Mouse (Mus musculus) 416B (cell line): ENCODE data around the gene Twf1.

Experiments used
- DNase-seq: peaks from one replicate; pipeline ENCODE4 v3.0.0; 2011; ENCODE audit warnings: low read depth

Gene Twf1

GRCm38 (mm10) chr15:94589219-94590075 is at the start of gene Twf1:
Twf1 (minus strand) TSS chr15:94589889.
- DNase-seq = peak; percentile 97

GRCm38 (mm10) chr15:94639126-94639525 is 49.4 kb upstream of the Twf1 start:
- no peak for DNase-seq

- DNase-seq = no peak
Measured at GRCm38 (mm10) chr15:94638207-94638606, 48.5 kb upstream of the Twf1 start.

GRCm38 (mm10) chr15:94634524-94634923 is 44.8 kb upstream of the Twf1 start:
- no peak for DNase-seq

- DNase-seq = no peak
Measured at GRCm38 (mm10) chr15:94630553-94630952, 40.9 kb upstream of the Twf1 start.

- DNase-seq = no peak
Measured at GRCm38 (mm10) chr15:94628830-94629601, 39.3 kb upstream of the Twf1 start, which contains the start of gene Tmem117. Tmem117 (plus strand) TSS chr15:94629232.

- DNase-seq = no peak
Measured at GRCm38 (mm10) chr15:94628463-94628829, 38.8 kb upstream of the Twf1 start.

- DNase-seq = peak; percentile 13
Measured at GRCm38 (mm10) chr15:94620909-94621308, 31.2 kb upstream of the Twf1 start.

- DNase-seq = peak; percentile 11
Measured at GRCm38 (mm10) chr15:94616036-94616435, 26.3 kb upstream of the Twf1 start.

- no peak for DNase-seq
Measured at GRCm38 (mm10) chr15:94607768-94608167, 18.1 kb upstream of the Twf1 start.

GRCm38 (mm10) chr15:94602441-94602840 is 12.8 kb upstream of the Twf1 start:
- no peak for DNase-seq

- DNase-seq = peak; percentile 78
Measured at GRCm38 (mm10) chr15:94601339-94601738, 11.7 kb upstream of the Twf1 start.

GRCm38 (mm10) chr15:94600145-94600707 is 10.5 kb upstream of the Twf1 start:
- no peak for DNase-seq

GRCm38 (mm10) chr15:94593586-94593985 is 3.9 kb upstream of the Twf1 start:
- no peak for DNase-seq

- DNase-seq = peak; percentile 78
Measured at GRCm38 (mm10) chr15:94591356-94591755, 1.7 kb upstream of the Twf1 start.

- DNase-seq = no peak
Measured at GRCm38 (mm10) chr15:94590083-94590482, 394 bp upstream of the Twf1 start.

GRCm38 (mm10) chr15:94587826-94588715 is 1.6 kb downstream of the Twf1 start:
- peak; percentile 11 for DNase-seq

GRCm38 (mm10) chr15:94584738-94585137 is 5.0 kb downstream of the Twf1 start:
- DNase-seq = peak; percentile 60

GRCm38 (mm10) chr15:94583153-94583552 is 6.5 kb downstream of the Twf1 start:
- DNase-seq = no peak

GRCm38 (mm10) chr15:94582000-94582593 is 7.6 kb downstream of the Twf1 start:
- no peak for DNase-seq

GRCm38 (mm10) chr15:94574566-94575268 is 15.0 kb downstream of the Twf1 start:
- DNase-seq = peak; percentile 58
